Mouse (Mus musculus): ENCODE data around the gene Odaph.

The Odaph gene

GRCm38 (mm10) chr5:91991191-91991937 is 4.1 kb downstream of the Odaph start:
- no peak for DNase-seq

- no peak for DNase-seq
Measured at GRCm38 (mm10) chr5:91993061-91993460, 5.8 kb downstream of the Odaph start.

GRCm38 (mm10) chr5:91994546-91994945 is 7.3 kb downstream of the Odaph start:
- DNase-seq: peak; percentile 9

DNA sequence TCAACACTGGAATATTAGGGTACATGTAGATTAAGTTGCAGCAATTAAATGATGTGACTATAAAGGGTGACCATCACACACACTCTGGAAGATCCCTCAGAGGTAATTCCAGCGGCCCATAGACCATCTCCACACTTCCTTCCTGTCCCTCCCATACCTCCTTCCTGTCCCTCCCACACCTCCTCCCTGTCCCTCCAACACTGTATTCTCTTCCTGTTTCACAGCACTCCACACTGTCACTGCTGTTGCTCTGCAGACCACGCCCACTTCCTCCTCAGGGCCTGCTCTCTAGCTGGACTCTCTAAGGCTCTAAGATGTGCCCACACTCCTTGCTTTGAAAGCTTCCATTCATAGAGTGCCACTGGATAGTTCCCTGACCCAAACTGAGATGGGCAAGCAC is 13.5 kb downstream of the Odaph start:
- no peak for DNase-seq

- peak; percentile 56 for DNase-seq
Measured at GRCm38 (mm10) chr5:92003011-92003410, 15.7 kb downstream of the Odaph start.

DNA sequence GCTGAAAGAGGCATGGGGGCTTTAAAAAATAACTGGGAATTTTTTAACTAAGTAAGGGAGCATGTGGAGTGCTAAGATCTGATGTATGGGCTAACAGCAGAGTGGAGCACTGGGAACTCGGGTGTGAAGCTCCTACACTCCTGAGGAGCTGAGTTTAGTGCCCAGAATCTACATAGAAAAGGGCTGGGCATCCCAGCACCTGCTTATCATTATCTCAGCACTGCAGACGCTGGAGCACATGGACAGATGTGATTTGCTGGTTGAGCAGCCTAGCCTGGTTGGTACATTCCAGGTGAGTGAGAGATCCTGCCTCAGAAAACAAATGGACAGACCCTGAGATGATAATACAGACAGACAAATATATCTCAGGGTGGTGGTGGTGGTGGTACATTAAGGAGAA is 22.6 kb downstream of the Odaph start:
- DNase-seq: no peak

DNA sequence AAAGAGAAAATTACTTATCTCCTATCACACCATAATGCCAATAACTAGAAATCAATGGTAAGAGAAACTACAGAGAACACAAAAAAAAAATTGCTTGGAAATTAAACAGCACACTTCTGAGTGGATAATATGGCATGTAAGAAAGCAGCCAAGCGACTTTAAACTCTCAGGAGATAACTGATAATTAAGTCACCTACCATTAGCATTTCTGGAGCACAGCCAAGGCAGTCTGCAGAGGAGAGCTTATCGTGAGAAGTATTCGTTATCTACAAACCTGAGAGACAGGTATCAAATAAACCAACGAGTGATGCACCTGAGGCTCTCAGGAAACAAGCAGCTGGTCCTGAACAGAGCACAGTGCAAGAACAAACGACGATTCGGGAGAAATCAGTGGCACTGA is 24.5 kb downstream of the Odaph start:
- DNase-seq: no peak

GRCm38 (mm10) chr5:92019960-92020359 is 32.7 kb downstream of the Odaph start:
- no peak for DNase-seq

DNA sequence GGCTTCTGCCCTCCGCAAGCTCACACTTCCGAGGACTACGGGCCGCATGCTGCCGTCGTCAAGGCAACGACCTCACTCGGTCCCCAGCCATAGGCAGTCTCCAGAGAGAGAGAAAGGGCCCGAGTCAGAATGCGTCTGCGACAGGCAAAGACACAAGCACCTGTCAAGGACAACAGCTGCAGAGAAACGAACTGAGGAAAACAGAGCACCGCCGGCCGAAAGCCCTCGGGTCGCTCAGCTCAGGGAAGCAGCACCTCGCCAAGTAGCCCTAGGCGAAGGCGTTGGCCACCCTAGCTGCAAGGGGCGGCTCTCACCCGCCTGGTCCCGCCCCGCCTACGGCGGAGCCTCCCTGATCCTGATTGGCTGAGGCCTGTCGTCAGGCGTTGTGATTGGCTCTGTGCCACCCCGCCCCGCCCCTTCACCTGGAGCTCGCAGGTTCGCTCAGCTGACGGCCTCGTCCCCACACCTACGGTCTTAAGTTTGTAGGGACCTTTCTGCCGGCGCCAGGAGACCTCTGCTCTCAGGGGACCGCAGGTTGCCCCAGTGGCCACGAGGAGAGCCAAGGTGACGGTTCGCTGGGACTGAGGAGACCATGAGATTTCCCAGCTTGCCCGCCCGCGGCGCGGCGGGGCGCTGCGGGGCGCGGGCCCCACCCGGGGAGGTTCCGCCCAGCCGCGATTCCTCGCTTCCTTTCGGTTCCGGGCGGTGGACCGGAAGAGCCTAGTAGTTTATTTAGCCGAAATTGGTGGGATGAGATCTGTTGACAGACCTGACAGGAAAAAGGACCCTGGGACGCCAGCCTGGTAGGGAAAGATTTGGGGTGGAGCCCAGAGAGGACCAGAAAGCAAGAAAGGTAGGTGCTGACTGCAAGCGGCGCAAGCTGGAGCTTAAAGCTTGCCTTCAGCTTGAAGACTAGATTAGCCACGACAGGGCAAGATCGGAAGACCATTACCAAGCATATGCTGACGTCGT is 55.4 kb downstream of the Odaph start:
- DNase-seq: peak; percentile 91

- DNase-seq: no peak
Measured at GRCm38 (mm10) chr5:92043783-92044182, 56.5 kb downstream of the Odaph start, which contains the start of gene Cdkl2. TSS of gene Cdkl2 (minus strand) at chr5:92043883.
